Mouse (Mus musculus): ENCODE results near the gene Dpp3.
"Not testable (repeated sequence)": the region's sequence is repeated elsewhere in the genome, so short reads cannot be mapped to it uniquely, and the experiment has no call there.

Gene Dpp3

GRCm38 (mm10) chr19:4896780-4897520, 31.1 kb downstream of the Dpp3 start:
- no peak for DNase-seq (ENCODE audit: low spot score in 2 of 2)

GRCm38 (mm10) chr19:4891798-4892197, 36.3 kb downstream of the Dpp3 start:
- no peak for DNase-seq (ENCODE audit: low spot score in 2 of 2)

DNA sequence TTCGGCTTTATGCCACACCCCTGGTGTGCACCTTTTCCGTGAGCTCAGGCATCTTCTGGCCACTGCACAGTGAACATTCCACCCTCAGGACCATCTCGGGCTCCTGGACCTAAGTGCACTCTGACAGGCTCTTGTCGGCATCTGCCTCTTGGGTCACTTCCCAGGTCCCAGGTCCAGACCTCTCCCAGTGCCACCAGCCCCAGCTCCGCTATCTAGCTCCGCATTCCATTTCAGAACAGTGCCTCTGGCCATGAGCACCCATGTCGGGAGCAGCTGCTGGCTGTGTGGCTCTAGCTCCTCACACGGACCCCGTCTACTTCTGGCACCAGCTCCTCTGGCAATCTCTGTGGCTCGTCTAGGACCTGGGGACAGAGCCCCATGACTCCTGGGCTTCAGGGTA, 38.3 kb downstream of the Dpp3 start:
- no peak for DNase-seq (ENCODE audit: low spot score in 2 of 2)

GRCm38 (mm10) chr19:4883961-4884360, 44.1 kb downstream of the Dpp3 start:
- DNase-seq (ENCODE audit: low spot score in 2 of 2) = no peak

- DNase-seq (ENCODE audit: low spot score in 2 of 2) = no peak
Observed at GRCm38 (mm10) chr19:4879324-4879703, 48.8 kb downstream of the Dpp3 start.

DNA sequence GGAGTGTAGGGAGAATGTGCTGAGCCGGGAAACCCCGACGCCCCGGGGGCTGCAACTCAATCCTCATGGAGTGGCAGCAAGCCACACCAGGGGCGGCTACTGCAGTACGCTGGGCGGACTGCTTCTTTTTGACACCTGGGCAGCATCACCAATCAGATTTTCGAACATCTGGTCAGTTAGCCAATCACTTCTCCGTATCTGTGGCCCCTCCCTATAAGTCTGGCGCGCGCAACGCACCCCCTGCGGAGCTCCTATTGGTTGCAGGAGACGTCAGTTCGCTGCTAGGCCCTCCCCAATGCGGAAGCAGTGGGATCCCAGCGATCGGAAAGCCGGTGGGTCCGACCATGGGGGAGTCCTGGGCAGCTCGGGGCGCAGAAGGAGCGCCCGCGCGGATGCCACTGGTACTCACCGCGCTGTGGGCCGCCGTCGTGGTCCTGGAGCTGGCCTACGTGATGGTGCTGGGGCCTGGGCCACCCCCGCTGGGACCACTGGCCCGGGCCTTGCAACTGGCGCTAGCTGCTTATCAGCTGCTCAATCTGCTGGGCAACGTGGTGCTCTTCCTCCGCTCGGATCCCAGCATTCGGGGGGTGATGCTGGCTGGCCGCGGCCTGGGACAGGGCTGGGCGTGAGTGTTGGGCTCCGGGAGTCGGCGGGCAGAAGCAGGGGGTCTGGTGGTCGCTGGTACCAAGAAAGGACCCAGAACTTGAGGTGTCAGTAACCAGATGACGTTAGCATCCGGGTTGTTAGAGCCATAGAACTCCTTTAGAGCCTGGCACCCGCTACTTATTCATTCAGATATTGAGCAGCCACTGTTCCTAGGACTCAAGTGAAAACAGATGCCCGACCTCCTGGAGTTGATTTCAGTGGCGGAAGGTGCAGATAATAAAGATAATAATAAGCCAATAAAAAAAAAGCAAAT, 49.4 kb downstream of the Dpp3 start, which contains the start of gene Zdhhc24:
Gene Zdhhc24 (plus strand): TSS at position 264 of the 919 bp plus-strand sequence.
- peak; percentile 96 to 97 for DNase-seq (ENCODE audit: low spot score in 2 of 2)

- DNase-seq (ENCODE audit: low spot score in 2 of 2) = no peak
Observed at GRCm38 (mm10) chr19:4877785-4878184, 50.3 kb downstream of the Dpp3 start, which contains the start of gene Actn3. Actn3 (minus strand) TSS chr19:4877909.

- no peak for DNase-seq (ENCODE audit: low spot score in 2 of 2)
Observed at GRCm38 (mm10) chr19:4876755-4877154, 51.3 kb downstream of the Dpp3 start.

DNA sequence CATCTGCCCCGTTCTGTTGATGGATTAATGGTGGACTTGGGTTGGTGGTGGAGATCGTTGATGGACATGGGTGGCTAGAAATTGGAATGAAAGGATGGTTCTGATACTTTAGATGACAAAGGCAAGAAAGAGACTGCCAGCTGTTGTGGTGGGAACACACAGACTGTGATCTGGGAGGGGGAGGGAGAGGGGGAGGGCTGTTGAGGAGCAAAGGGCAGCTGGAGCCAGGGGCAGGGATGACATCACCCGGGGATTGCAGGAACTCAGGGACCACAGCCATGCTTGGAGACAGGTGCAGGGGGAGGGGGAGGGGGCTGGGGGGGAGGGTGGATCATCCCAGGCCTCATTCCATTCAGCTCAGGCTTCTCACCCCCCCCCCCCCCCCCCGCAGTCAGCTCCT, 51.8 kb downstream of the Dpp3 start:
- no peak for DNase-seq (ENCODE audit: low spot score in 2 of 2)

GRCm38 (mm10) chr19:4874613-4875012, 53.5 kb downstream of the Dpp3 start:
- not testable (repeated sequence) for DNase-seq (ENCODE audit: low spot score in 2 of 2)

- no peak for DNase-seq (ENCODE audit: low spot score in 2 of 2)
Observed at GRCm38 (mm10) chr19:4865147-4865546, 62.9 kb downstream of the Dpp3 start.

DNA sequence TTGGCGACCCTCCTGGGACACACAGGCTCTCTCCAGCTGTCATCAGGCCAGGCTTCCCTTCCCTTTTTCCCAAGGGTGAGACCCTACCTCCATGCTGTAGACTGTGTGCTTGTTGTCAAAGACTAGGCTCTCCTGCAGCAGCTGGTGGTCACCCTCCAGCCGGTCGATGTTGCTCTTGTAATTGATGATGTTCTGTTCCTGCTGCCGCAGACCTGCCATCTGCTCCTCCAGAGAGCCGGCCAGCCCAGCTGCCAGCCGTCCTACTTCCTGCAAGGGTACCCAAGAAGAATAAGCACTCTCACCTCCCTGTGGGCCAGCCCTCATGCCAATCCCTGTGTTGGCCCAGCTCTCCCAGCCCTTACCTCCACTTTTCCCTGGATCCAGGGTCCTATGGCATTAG, 65.0 kb downstream of the Dpp3 start:
- no peak for DNase-seq (ENCODE audit: low spot score in 2 of 2)

DNA sequence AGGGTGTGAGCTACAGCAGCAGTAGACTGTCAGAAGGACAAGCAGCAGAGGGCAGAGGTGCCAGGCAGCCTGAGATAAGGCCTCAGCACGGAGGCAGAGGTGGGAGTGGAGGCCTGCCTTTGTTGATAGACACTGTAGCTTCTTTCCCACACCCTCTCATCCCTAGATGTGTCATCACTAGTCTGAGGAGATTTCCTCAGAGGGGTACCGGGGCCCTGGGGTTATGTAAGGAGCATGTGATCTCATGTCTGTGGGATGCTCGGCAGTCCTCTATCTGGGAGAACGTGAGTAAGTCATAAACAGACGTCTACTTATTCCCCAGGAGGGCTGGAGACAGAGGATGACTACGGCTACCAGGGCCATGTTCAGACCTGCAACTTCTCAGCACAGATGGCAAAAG, 69.0 kb downstream of the Dpp3 start:
- peak; percentile 31 to 49 for DNase-seq (ENCODE audit: low spot score in 2 of 2)
